Mouse (Mus musculus) lung, postnatal 0 days (tissue): ENCODE results near the gene Exoc7.

Experiments used
- CTCF ChIP-seq: IDR thresholded peaks from 2 replicates; pipeline ENCODE4 v1.5.1; 2016; ENCODE audit warnings: antibody characterized with exemption, mild to moderate bottlenecking
- EP300 ChIP-seq: IDR thresholded peaks from 2 replicates; pipeline ENCODE4 v1.6.1; 2016; ENCODE audit warnings: antibody characterized with exemption, mild to moderate bottlenecking, control low read depth

DNA sequence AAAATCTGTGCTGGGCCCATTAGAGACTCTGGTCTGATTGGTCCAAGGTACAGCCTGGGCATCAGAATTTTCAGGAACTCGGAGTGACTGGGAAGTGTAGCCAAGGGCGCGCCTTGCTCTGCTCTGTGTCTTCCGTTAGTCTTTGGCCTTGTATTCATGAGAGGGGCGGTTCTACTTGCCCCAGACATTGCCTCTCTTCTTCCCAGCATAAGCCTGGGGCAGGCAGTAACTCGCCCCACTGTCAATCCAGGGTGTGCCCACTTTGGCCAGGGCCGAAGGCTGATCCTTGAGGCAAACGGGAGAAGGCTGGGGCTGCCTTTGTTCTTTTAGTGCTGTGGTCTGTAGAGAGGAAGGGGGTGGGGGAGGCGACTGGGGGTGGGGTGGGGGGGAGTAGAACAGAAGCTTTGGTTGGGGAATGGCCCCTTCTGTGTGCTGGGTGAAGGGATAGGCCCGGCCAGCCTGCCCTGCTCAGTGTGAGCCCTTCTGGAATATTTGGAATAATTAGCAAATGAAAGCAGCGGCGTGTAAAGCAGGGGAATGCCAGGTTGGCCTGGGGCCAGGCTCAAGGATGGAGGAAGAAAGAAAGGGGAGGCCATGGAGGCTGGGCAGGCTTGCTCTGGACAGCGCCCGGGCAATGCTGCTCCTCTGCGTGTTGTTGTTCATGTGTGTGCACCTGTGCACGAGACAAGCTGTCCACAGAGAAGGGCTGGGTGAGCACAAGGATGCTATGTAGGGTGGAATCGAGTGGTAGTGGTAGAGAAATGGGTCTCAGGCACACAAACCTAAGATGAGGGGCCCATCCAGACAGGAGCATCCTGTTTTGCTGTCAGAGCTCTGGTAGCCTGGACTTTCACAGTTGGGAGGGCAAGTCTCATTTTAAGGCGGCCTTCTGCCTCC, 22.5 kb upstream of the Exoc7 start:
- TF ChIP-seq CTCF (no peak), EP300 (no peak)
